Mouse (Mus musculus): ENCODE data around the gene Dnajb14. TPM values are rescaled to one million over a fixed set of nuclear protein-coding genes. Genes with fewer than 3 reads are reported as not detected.
"Not testable (repeated sequence)": the region's sequence is repeated elsewhere in the genome, so short reads cannot be mapped to it uniquely, and the experiment has no call there.

The Dnajb14 gene
- polyA plus RNA-seq, 1 experiment from 2014 or later: 12.3 TPM

DNA sequence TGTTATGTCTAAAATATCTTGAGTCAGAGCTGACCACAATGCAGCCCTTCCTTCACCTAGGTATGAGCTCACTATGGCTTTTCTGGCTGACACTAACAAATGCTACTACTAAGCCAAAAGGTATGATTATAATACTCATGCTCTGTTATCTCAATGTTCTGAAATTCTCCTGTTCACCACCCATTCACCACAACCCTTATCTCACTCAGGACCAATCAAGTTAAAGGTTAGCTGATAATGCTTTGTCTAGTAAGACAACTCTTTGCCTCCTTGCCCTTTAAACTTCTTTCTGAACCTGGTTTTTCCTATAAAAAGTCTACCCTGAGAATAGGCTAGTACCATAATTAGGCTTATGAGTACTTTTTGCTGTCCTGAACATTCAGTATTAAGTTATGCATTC is 29.3 kb upstream of the Dnajb14 start:
- Histone ChIP-seq H3K36me3 (ENCODE audit: control insufficient read depth, insufficient read depth, low read length) (no peaks in the 10 kb centered on the region), H3K27me3 (ENCODE audit: control insufficient read depth, insufficient read depth, low read length) (no peaks in the 10 kb centered on the region), H3K4me3 (ENCODE audit: low read length) (no peak overlapping the region), H3K4me2 (replicated peaks; ENCODE audit: low read depth, low read length) (no peak overlapping the region), H3K27ac (ENCODE audit: low read depth, low read length) (no peak overlapping the region), H3K9me3 (ENCODE audit: control insufficient read depth, low read length) (no peaks in the 10 kb centered on the region), H3K4me1 (ENCODE audit: control insufficient read depth, insufficient read depth, low read length) (no peaks in the 10 kb centered on the region), H3K9ac (ENCODE audit: low read depth, low read length) (no peak overlapping the region)
- ATAC-seq (ENCODE audit: low FRiP score, low TSS enrichment): no peak

DNA sequence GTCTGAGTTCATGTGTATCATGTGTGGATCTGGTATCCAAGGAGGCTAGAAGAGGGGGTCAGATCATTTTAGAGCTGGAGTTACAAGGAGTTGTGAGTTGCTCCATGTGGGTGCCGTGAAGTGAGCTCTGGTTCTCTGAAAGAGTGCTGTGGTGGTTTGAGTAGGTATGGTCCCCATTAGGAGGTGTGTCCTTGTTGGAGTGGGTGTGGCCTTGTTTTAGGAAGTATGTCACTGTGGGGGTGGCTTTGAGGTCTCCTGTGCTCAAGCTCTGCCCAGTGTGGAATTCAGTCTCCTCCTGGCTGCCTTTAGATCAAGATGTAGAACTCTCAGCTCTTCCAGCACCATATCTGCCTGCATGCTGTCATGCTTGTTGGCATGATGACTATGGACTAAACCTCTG is 24.5 kb upstream of the Dnajb14 start:
- no peak overlapping the region for H3K4me2 ChIP-seq (replicated peaks; ENCODE audit: low read depth, low read length)
- H3K4me1 ChIP-seq (ENCODE audit: control insufficient read depth, insufficient read depth, low read length): no peaks in the 10 kb centered on the region
- H3K9ac ChIP-seq (ENCODE audit: low read depth, low read length): no peak overlapping the region
- no peaks in the 10 kb centered on the region for H3K27me3 ChIP-seq (ENCODE audit: control insufficient read depth, insufficient read depth, low read length)
- no peaks in the 10 kb centered on the region for H3K36me3 ChIP-seq (ENCODE audit: control insufficient read depth, insufficient read depth, low read length)
- 83% methylated on average over 1 of the region's 1 CpGs for WGBS
- ATAC-seq (ENCODE audit: low FRiP score, low TSS enrichment): no peak
- no peak overlapping the region for H3K27ac ChIP-seq (ENCODE audit: low read depth, low read length)
- no peak overlapping the region for H3K4me3 ChIP-seq (ENCODE audit: low read length)
- H3K9me3 ChIP-seq (ENCODE audit: control insufficient read depth, low read length): no peaks in the 10 kb centered on the region

DNA sequence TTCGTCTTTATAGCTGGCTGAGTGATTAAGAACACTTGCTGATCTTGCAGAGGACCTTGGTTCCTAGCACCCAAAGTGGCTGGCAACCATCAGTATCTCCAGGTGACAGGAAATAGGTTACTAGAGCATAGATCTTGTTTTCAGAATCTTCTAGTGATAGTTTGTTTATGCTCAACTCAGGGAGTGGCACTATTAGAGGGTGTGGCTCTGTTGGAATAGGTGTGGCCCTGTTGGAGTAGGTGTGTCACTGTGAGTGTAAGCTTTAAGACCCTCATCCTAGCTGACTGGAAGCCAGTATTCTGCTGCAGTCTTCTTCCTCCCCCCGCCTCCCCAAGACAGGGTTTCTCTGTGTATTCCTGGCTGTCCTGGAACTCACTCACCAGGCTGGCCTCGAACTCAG is 23.2 kb upstream of the Dnajb14 start:
- 91% methylated on average over 3 of the region's 3 CpGs for WGBS
- no peaks in the 10 kb centered on the region for H3K36me3 ChIP-seq (ENCODE audit: control insufficient read depth, insufficient read depth, low read length)
- no peak for ATAC-seq (ENCODE audit: low FRiP score, low TSS enrichment)
- H3K9ac ChIP-seq (ENCODE audit: low read depth, low read length): no peak overlapping the region
- H3K27ac ChIP-seq (ENCODE audit: low read depth, low read length): no peak overlapping the region
- no peaks in the 10 kb centered on the region for H3K27me3 ChIP-seq (ENCODE audit: control insufficient read depth, insufficient read depth, low read length)
- H3K4me2 ChIP-seq (replicated peaks; ENCODE audit: low read depth, low read length): no peak overlapping the region
- H3K4me3 ChIP-seq (ENCODE audit: low read length): no peak overlapping the region
- no peaks in the 10 kb centered on the region for H3K9me3 ChIP-seq (ENCODE audit: control insufficient read depth, low read length)
- no peaks in the 10 kb centered on the region for H3K4me1 ChIP-seq (ENCODE audit: control insufficient read depth, insufficient read depth, low read length)

DNA sequence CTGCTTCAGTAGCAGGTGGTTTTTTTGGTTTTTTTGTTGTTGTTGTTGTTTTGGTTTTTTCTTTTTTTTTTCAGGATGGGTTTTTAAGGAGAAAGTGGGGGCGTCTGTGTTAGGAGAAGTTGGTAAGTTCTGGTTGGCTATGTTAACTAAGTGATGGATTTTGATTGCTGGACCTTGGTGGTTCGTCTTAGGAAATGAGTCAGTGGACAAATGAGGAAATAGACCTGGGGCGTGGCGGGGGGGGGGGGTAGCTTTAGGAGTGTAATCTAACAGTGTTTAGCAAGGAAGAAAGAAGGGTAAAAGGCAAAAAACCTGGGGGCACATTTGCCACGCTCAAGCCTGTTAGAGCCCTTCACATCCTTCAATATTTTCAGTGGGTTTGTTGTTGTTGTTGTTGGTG is 20.9 kb upstream of the Dnajb14 start:
- no peaks in the 10 kb centered on the region for H3K27me3 ChIP-seq (ENCODE audit: control insufficient read depth, insufficient read depth, low read length)
- no peaks in the 10 kb centered on the region for H3K9me3 ChIP-seq (ENCODE audit: control insufficient read depth, low read length)
- no peak overlapping the region for H3K4me2 ChIP-seq (replicated peaks; ENCODE audit: low read depth, low read length)
- H3K9ac ChIP-seq (ENCODE audit: low read depth, low read length): no peak overlapping the region
- 78% methylated on average over 5 of the region's 5 CpGs for WGBS
- H3K36me3 ChIP-seq (ENCODE audit: control insufficient read depth, insufficient read depth, low read length): no peaks in the 10 kb centered on the region
- no peak overlapping the region for H3K4me3 ChIP-seq (ENCODE audit: low read length)
- no peak for ATAC-seq (ENCODE audit: low FRiP score, low TSS enrichment)
- H3K4me1 ChIP-seq (ENCODE audit: control insufficient read depth, insufficient read depth, low read length): no peaks in the 10 kb centered on the region
- H3K27ac ChIP-seq (ENCODE audit: low read depth, low read length): no peak overlapping the region

DNA sequence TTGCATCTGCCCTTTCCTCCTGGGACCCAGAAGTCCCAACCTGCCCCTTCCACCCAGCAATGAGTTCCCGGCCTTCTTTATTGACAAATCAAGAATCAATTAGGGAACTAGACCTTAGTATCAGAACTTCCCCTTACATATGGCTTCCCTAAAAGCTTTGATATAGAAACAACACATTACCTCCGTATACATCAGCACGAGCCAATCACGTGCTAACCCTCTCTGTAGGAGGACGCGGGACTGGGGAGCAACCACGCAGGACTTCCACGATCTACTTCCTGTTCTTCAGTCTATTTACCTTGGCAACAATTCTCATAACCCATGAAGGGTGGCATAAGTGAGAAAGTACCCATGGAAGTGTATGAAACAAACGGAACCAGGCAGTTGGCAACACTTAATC is 19.1 kb upstream of the Dnajb14 start:
- H3K27ac ChIP-seq (ENCODE audit: low read depth, low read length): no peak overlapping the region
- no peaks in the 10 kb centered on the region for H3K36me3 ChIP-seq (ENCODE audit: control insufficient read depth, insufficient read depth, low read length)
- H3K4me2 ChIP-seq (replicated peaks; ENCODE audit: low read depth, low read length): no peak overlapping the region
- no peak for ATAC-seq (ENCODE audit: low FRiP score, low TSS enrichment)
- 90% methylated on average over 9 of the region's 9 CpGs for WGBS
- no peak overlapping the region for H3K9ac ChIP-seq (ENCODE audit: low read depth, low read length)
- no peaks in the 10 kb centered on the region for H3K27me3 ChIP-seq (ENCODE audit: control insufficient read depth, insufficient read depth, low read length)
- no peaks in the 10 kb centered on the region for H3K9me3 ChIP-seq (ENCODE audit: control insufficient read depth, low read length)
- no peak overlapping the region for H3K4me3 ChIP-seq (ENCODE audit: low read length)
- no peaks in the 10 kb centered on the region for H3K4me1 ChIP-seq (ENCODE audit: control insufficient read depth, insufficient read depth, low read length)

DNA sequence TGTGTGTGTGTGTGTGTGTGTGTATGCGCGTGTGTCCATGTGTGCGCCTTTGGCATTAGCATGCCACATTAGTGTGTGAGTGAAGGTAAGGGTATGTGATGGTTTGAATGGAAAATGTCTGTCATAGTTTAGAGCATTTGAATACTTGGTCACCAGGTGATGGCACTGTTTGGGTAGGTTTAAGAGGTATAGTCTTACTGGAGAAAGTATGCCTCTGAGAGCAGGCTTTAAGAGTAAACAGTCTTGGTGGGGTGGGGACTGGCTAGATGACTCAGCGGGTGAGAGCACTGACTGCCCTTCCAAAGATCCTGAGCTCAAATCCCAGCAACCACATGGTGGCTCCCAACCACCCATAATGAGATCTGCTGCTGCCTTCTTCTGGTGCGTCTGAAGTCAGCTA is 17.8 kb upstream of the Dnajb14 start:
- H3K36me3 ChIP-seq (ENCODE audit: control insufficient read depth, insufficient read depth, low read length): no peaks in the 10 kb centered on the region
- ATAC-seq (ENCODE audit: low FRiP score, low TSS enrichment): no peak
- 88% methylated on average over 5 of the region's 5 CpGs for WGBS
- H3K4me2 ChIP-seq (replicated peaks; ENCODE audit: low read depth, low read length): no peak overlapping the region
- H3K27me3 ChIP-seq (ENCODE audit: control insufficient read depth, insufficient read depth, low read length): no peaks in the 10 kb centered on the region
- H3K4me1 ChIP-seq (ENCODE audit: control insufficient read depth, insufficient read depth, low read length): no peaks in the 10 kb centered on the region
- H3K27ac ChIP-seq (ENCODE audit: low read depth, low read length): no peak overlapping the region
- no peak overlapping the region for H3K4me3 ChIP-seq (ENCODE audit: low read length)
- no peaks in the 10 kb centered on the region for H3K9me3 ChIP-seq (ENCODE audit: control insufficient read depth, low read length)
- no peak overlapping the region for H3K9ac ChIP-seq (ENCODE audit: low read depth, low read length)

DNA sequence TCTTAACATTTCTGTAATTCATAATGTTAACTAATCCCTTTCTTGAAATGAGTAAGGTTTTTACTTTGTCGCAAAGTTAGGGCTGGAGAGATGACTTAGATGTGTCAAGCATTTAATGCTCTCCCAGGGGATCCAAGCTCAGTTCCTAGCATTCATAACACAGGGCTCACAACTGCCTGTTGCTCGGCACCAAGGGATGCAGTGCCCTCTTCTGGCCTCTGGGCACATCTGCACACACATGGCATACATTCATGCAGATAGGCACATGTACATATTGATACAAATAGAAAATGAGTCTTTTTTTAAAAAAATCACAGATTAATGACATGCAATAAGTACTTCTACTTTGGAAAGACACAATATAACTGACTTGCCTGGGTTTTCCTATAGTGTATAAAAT is 16.3 kb upstream of the Dnajb14 start:
- Histone ChIP-seq H3K4me3 (ENCODE audit: low read length) (no peak overlapping the region), H3K9ac (ENCODE audit: low read depth, low read length) (no peak overlapping the region)
- 83% methylated on average over 2 of the region's 2 CpGs for WGBS

DNA sequence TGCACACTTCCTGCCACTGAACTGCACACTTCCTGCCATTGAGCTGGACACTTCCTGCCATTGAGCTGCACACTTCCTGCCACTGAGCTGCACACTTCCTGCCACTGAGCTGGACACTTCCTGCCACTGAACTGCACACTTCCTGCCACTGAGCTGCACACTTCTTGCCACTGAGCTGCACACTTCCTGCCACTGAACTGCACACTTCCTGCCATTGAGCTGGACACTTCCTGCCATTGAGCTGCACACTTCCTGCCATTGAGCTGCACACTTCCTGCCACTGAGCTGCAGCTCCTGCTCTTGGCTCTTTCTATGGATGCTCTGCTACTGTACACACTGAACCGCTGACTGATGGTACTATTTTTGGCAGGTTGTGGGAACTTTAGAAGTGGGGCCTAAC is 14.5 kb upstream of the Dnajb14 start:
- ATAC-seq (ENCODE audit: low FRiP score, low TSS enrichment); H3K27ac ChIP-seq (ENCODE audit: low read depth, low read length); H3K4me1 ChIP-seq (ENCODE audit: control insufficient read depth, insufficient read depth, low read length); H3K27me3 ChIP-seq (ENCODE audit: control insufficient read depth, insufficient read depth, low read length); H3K9ac ChIP-seq (ENCODE audit: low read depth, low read length); H3K4me2 ChIP-seq (replicated peaks; ENCODE audit: low read depth, low read length); H3K9me3 ChIP-seq (ENCODE audit: control insufficient read depth, low read length); H3K4me3 ChIP-seq (ENCODE audit: low read length); H3K36me3 ChIP-seq (ENCODE audit: control insufficient read depth, insufficient read depth, low read length): not testable (repeated sequence)
- WGBS: 95% methylated on average over 1 of the region's 1 CpGs

More for the DNA sequence above, 16.3 kb upstream of the Dnajb14 start:
- H3K27me3 ChIP-seq (ENCODE audit: control insufficient read depth, insufficient read depth, low read length): no peaks in the 10 kb centered on the region
- ATAC-seq (ENCODE audit: low FRiP score, low TSS enrichment): no peak
- H3K4me1 ChIP-seq (ENCODE audit: control insufficient read depth, insufficient read depth, low read length): no peaks in the 10 kb centered on the region
- H3K27ac ChIP-seq (ENCODE audit: low read depth, low read length): no peak overlapping the region
- no peaks in the 10 kb centered on the region for H3K36me3 ChIP-seq (ENCODE audit: control insufficient read depth, insufficient read depth, low read length)
- no peaks in the 10 kb centered on the region for H3K9me3 ChIP-seq (ENCODE audit: control insufficient read depth, low read length)
- H3K4me2 ChIP-seq (replicated peaks; ENCODE audit: low read depth, low read length): no peak overlapping the region

DNA sequence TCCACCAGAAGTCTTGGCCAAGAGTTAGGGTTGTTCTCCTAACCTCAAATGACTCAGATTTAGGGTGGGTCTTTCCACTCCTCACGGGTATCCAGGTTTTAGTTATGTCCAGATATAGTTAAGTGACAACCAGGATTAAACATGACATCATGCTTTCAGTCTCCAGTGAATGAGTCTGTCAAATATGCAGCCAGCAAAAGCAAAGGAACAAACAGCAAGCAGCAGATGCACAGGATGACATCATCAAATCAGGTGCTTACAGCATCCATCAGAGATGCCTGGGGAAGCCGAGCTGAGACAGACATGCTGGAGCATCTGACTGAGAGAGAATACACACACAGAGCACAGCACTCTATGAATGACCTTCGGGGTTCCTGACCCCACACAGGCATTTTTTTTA is 12.1 kb upstream of the Dnajb14 start:
- 79% methylated on average over 3 of the region's 3 CpGs for WGBS
- no peak overlapping the region for H3K4me2 ChIP-seq (replicated peaks; ENCODE audit: low read depth, low read length)
- H3K9me3 ChIP-seq (ENCODE audit: control insufficient read depth, low read length): no peaks in the 10 kb centered on the region
- H3K4me3 ChIP-seq (ENCODE audit: low read length): no peak overlapping the region
- ATAC-seq (ENCODE audit: low FRiP score, low TSS enrichment): no peak
- H3K4me1 ChIP-seq (ENCODE audit: control insufficient read depth, insufficient read depth, low read length): no peaks in the 10 kb centered on the region
- H3K27ac ChIP-seq (ENCODE audit: low read depth, low read length): no peak overlapping the region
- H3K9ac ChIP-seq (ENCODE audit: low read depth, low read length): no peak overlapping the region
- H3K27me3 ChIP-seq (ENCODE audit: control insufficient read depth, insufficient read depth, low read length): no peaks in the 10 kb centered on the region
- H3K36me3 ChIP-seq (ENCODE audit: control insufficient read depth, insufficient read depth, low read length): no peaks in the 10 kb centered on the region

DNA sequence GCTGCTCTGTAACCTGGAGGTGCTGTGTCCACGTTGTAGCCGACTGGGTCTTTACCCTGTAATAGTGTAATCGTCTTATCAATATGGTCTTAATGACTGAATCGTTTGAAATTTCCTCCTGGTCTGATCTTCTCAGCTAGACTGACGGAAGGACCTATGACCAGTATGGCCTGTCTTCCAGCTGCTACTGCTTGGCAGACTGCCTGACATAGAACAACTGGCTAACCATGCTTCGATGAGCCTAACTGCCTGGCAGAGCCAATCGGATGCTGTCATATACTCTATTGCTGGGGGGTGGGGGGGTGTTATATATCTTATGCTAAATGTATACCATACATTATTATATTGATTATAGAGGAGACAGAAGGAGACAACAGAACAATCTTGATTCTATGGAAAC is 11.4 kb upstream of the Dnajb14 start:
- H3K9me3 ChIP-seq (ENCODE audit: control insufficient read depth, low read length): no peaks in the 10 kb centered on the region
- H3K36me3 ChIP-seq (ENCODE audit: control insufficient read depth, insufficient read depth, low read length): no peaks in the 10 kb centered on the region
- WGBS: 67% methylated on average over 7 of the region's 7 CpGs
- no peak overlapping the region for H3K9ac ChIP-seq (ENCODE audit: low read depth, low read length)
- H3K4me1 ChIP-seq (ENCODE audit: control insufficient read depth, insufficient read depth, low read length): no peaks in the 10 kb centered on the region
- ATAC-seq (ENCODE audit: low FRiP score, low TSS enrichment): no peak
- H3K27ac ChIP-seq (ENCODE audit: low read depth, low read length): no peak overlapping the region
- H3K27me3 ChIP-seq (ENCODE audit: control insufficient read depth, insufficient read depth, low read length): no peaks in the 10 kb centered on the region
- no peak overlapping the region for H3K4me3 ChIP-seq (ENCODE audit: low read length)
- H3K4me2 ChIP-seq (replicated peaks; ENCODE audit: low read depth, low read length): no peak overlapping the region
